Mouse (Mus musculus) neural tube, embryonic 12.5 days (tissue): ENCODE data around the gene March8. TPM values are rescaled to one million over a fixed set of nuclear protein-coding genes. Genes with fewer than 3 reads are reported as not detected.

Experiments used
- ATAC-seq: fragments of 200-750 bp; cut with Nextera tagmentation; 2 replicates; pipeline ENCODE4 v1.8.0; 2017; ENCODE audit warnings: low read depth, mild to moderate bottlenecking, moderate TSS enrichment, moderate library complexity; ENCODE audit not compliant: low FRiP score
- H3K27ac ChIP-seq: fragments of 300-500 bp; sonication (generic); 2 replicates; pipeline ENCODE4 v1.5.1; 2016
- H3K27me3 ChIP-seq: fragments of 300-500 bp; sonication (generic); replicated peaks from 2 replicates; pipeline ENCODE4 v1.6.1; 2016; ENCODE audit warnings: mild to moderate bottlenecking
- H3K36me3 ChIP-seq: fragments of 300-500 bp; sonication (generic); 2 replicates; pipeline ENCODE4 v1.6.1; 2016; ENCODE audit warnings: mild to moderate bottlenecking
- H3K4me1 ChIP-seq: fragments of 300-500 bp; sonication (generic); 2 replicates; pipeline ENCODE4 v1.6.1; 2016
- H3K4me2 ChIP-seq: fragments of 300-500 bp; sonication (generic); replicated peaks from 2 replicates; pipeline ENCODE4 v1.6.1; 2016; ENCODE audit warnings: mild to moderate bottlenecking
- H3K4me3 ChIP-seq: fragments of 300-500 bp; sonication (generic); 2 replicates; pipeline ENCODE4 v1.5.1; 2016
- H3K9ac ChIP-seq: fragments of 300-500 bp; sonication (generic); 2 replicates; pipeline ENCODE4 v1.6.1; 2016; ENCODE audit warnings: mild to moderate bottlenecking
- H3K9me3 ChIP-seq: fragments of 300-500 bp; sonication (generic); 2 replicates; pipeline ENCODE4 v1.6.1; 2016; ENCODE audit warnings: mild to moderate bottlenecking
- WGBS: fragments of 180-500 bp; shearing (Covaris S2); methylation state at CpG from one replicate; pipeline ENCODE4 v1.1.7; 2016; 5-methylcytosine and 5-hydroxymethylcytosine counted together
- polyA plus RNA-seq: library from polyadenylated mRNA; unstranded; fragments of >200 nt; fragmentation: Nextera tagmentation; extraction: Ambion mirVana; gene quantifications from 2 replicates; pipeline ENCODE4 v1.2.1, GENCODE M21; 2016

The March8 gene
- polyA plus RNA-seq, 1 experiment from 2014 or later: 58.2 TPM

GRCm38 (mm10) chr6:116374618-116375017 is 36.8 kb downstream of the March8 start:
- Histone ChIP-seq H3K4me1 (no peaks in the 10 kb centered on the region), H3K4me2 (no peak overlapping the region), H3K27me3 (no peaks in the 10 kb centered on the region), H3K27ac (no peak overlapping the region), H3K4me3 (no peak overlapping the region), H3K36me3 (peaks cover 9% of the 10 kb centered on the region; the same call in 1 of the 2 replicates), H3K9ac (no peak overlapping the region), H3K9me3 (no peaks in the 10 kb centered on the region)
- no peak for ATAC-seq

DNA sequence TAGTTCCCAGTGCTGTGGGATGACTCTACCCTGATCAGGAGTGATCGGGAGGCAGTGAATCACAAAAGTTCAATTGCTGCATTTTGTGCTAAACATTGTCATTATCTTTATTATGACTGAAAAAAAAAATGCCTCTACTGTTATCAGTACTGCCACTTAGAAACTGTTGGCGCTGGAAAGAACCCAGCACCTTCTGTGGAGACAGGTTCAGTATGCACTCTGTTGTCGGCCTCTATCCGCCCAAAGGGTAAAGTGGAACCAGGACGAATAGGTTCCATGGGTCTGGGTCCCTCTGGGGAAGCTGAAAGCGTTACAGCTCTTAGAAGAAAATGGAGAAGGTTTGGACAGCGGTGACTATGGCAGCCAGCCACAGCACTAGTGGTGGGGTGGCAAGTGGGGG is 41.1 kb downstream of the March8 start:
- no peak overlapping the region for H3K27ac ChIP-seq
- ATAC-seq: no peak
- H3K9ac ChIP-seq: no peak overlapping the region
- H3K4me2 ChIP-seq: no peak overlapping the region
- H3K4me3 ChIP-seq: no peak overlapping the region
- 0 out of 2 replicates have a peak, but pooled peaks cover 5% of the 10 kb centered on the region for H3K4me1 ChIP-seq
- H3K36me3 ChIP-seq: peaks cover 9% of the 10 kb centered on the region; the same call in 1 of the 2 replicates
- H3K9me3 ChIP-seq: no peaks in the 10 kb centered on the region
- no peaks in the 10 kb centered on the region for H3K27me3 ChIP-seq
- WGBS: 90% methylated on average over 7 of the region's 7 CpGs

DNA sequence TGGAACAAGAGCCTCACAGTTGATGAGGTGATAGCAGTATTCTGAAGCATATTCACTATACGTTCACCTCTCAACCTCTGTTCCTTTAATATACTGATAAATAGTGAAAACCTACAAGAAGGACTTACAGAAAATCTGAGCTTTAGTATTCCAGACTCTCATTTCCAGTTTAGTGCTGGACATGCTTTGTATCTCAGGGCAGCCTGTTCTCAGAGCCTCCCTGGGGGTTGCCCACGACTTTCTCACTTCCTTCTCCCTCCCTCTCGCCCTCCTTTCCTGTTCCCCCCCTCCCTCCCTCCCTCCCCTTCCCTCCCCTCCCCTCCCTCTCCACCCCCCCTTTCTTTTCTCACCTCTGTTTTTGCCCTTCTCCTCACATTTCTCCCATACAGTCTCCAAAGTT is 42.3 kb downstream of the March8 start:
- Histone ChIP-seq H3K36me3 (peaks cover 9% of the 10 kb centered on the region; the same call in 1 of the 2 replicates), H3K9ac (no peak overlapping the region), H3K27ac (no peak overlapping the region), H3K9me3 (no peaks in the 10 kb centered on the region), H3K27me3 (no peaks in the 10 kb centered on the region), H3K4me2 (no peak overlapping the region), H3K4me1 (peaks cover 6% of the 10 kb centered on the region), H3K4me3 (no peak overlapping the region)
- 44% methylated on average over 3 of the region's 3 CpGs for WGBS
- ATAC-seq: no peak

DNA sequence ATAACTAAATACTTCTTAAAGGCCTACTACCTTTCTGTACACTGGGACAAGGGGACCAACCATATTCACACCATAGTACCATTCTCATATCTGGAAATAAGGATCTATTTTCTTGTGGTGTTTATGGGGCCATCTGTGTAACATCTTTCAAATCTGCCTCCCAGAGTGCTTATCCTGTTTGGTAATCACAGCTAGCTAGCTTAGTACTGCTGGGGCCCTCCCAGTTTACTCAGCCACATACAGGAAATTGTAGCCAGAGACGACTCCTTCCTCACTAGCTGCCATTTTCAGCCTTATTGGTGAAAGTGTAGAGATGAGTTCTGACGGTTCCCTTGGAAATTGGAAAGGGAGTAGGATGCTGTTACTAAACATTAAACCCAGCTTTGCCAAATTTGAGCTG is 43.8 kb downstream of the March8 start:
- no peak overlapping the region for H3K4me3 ChIP-seq
- peaks cover 17% of the 10 kb centered on the region for H3K4me1 ChIP-seq
- peaks cover 8% of the 10 kb centered on the region; the same call in 1 of the 2 replicates for H3K36me3 ChIP-seq
- no peak overlapping the region for H3K27ac ChIP-seq
- no peak overlapping the region for H3K9ac ChIP-seq
- H3K9me3 ChIP-seq: no peaks in the 10 kb centered on the region
- H3K4me2 ChIP-seq: no peak overlapping the region
- no peaks in the 10 kb centered on the region for H3K27me3 ChIP-seq
- WGBS: 73% methylated on average over 2 of the region's 2 CpGs
- ATAC-seq: no peak

DNA sequence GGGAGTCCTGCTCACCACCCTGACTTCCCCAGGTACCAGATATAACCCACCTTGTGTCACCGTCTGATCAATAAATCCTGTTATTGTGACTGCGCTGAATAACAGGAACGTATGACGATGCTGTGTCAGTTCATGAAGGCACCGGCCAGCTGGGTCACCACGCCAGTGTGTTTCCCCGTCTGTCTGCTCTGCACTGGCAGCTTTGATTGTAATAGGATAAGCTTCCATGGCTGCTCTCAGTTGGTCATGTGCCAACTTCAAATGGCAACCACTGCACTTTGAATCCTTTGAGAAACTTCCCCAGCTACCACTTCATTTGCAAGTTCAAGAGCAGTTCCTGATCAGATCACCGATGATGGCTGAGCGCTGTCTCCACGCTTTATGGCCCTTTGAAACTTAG is 45.8 kb downstream of the March8 start:
- no peak overlapping the region for H3K27ac ChIP-seq
- peaks cover 17% of the 10 kb centered on the region for H3K4me1 ChIP-seq
- no peaks in the 10 kb centered on the region for H3K9me3 ChIP-seq
- H3K36me3 ChIP-seq: no peaks in the 10 kb centered on the region
- no peaks in the 10 kb centered on the region for H3K27me3 ChIP-seq
- H3K4me2 ChIP-seq: no peak overlapping the region
- H3K9ac ChIP-seq: no peak overlapping the region
- 90% methylated on average over 10 of the region's 10 CpGs for WGBS
- no peak overlapping the region for H3K4me3 ChIP-seq
- no peak for ATAC-seq

DNA sequence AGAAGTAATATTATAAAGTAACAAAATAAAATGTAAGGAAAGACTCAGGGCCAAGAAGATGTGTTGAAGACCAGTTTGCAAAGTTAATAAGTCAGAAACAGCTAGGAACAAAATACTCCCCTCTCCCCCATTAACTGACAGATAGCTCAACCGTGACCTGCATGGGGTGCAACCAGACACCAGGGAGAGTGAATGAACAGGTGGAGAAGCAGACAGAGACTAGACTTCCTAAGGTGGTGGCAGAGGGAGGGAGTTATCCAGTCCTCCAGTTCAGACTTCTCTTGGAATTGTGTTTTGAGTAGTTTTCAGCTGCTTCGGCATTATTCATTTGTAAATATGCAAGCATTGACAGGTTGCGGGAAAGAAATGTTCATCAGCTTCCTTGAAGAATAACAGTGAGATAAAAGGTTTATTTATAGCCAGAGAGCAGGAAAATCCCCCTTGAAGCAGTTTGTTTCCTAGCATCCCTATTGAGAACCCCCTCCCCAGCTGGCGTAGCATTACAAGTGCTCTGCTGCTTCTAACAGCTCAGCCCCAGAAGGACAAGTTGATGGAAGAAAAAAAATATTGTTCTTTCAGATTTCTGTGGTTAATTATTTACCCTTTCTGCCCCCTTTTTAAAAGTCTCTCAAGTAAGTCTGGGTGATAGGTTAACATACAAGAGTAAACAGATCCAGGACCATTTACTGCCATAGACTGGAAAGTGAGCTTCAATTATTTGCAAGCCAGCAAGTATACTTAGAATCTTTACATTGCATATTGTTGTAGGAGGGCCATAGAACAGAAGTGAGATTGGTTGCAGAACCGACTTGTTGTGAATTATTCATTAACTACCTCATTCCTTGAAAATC is 47.6 kb downstream of the March8 start:
- Histone ChIP-seq H3K4me2 (peak overlapping the region; percentile 40), H3K27ac (0 out of 2 replicates have a peak overlapping the region, but pooled peaks have one; percentile 50), H3K4me3 (no peak overlapping the region), H3K9ac (0 out of 2 replicates have a peak overlapping the region, but pooled peaks have one; percentile 21), H3K27me3 (no peaks in the 10 kb centered on the region), H3K4me1 (peaks cover 17% of the 10 kb centered on the region), H3K9me3 (no peaks in the 10 kb centered on the region), H3K36me3 (no peaks in the 10 kb centered on the region)
- 0 out of 2 replicates have a peak, but pooled peaks have one; percentile 14 for ATAC-seq
- 19% methylated on average over 5 of the region's 5 CpGs for WGBS

DNA sequence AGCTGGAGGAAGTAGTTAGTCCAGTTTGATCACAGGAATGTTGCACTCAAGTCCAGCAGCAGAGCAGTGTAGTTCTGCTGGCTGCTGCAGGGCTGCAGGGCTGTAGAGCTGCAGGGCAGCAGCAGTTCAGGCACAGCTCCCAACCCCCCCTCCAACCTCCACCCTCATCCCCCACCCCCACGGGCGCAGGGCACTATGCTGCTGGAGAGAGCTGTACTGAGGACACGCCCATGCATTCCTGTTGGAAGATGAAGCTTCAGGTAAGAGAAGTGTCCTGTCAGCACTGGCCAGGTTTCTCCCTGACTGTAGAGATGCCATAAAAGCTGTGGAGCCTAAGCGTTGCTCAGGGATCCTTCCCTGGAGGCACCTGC is 48.2 kb downstream of the March8 start:
- Histone ChIP-seq H3K4me2 (peak overlapping the region; percentile 40), H3K27ac (0 out of 2 replicates have a peak overlapping the region, but pooled peaks have one; percentile 50), H3K9me3 (no peaks in the 10 kb centered on the region), H3K36me3 (no peaks in the 10 kb centered on the region), H3K4me1 (peaks cover 17% of the 10 kb centered on the region), H3K4me3 (no peak overlapping the region), H3K27me3 (no peaks in the 10 kb centered on the region), H3K9ac (peak overlapping the region; percentile 21; the same call in 1 of the 2 replicates)
- 20% methylated on average over 4 of the region's 4 CpGs for WGBS
- ATAC-seq: peak; percentile 83

DNA sequence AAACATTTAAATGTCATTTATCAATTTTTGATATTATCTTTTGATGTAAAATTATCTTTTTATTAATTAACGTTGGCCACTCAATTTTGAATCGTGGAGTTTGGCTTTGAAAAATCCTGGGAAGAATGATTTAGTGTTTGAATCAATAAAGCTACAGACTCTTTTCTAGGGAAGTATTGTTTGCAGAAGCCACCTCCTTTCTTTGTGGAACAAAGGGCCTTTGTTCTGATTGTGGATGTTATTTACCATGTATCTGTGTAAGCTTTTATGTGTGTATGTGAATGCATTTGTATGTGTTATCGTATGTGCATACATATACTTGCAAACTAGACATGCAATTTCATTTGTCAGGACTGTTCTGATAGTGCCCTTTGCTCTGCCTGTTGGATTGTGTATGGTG is 48.7 kb downstream of the March8 start:
- no peaks in the 10 kb centered on the region for H3K9me3 ChIP-seq
- H3K36me3 ChIP-seq: no peaks in the 10 kb centered on the region
- ATAC-seq: no peak
- H3K4me3 ChIP-seq: no peak overlapping the region
- peaks cover 17% of the 10 kb centered on the region for H3K4me1 ChIP-seq
- H3K27me3 ChIP-seq: no peaks in the 10 kb centered on the region
- 30% methylated on average over 3 of the region's 3 CpGs for WGBS
- no peak overlapping the region for H3K27ac ChIP-seq
- no peak overlapping the region; the same call in 1 of the 2 replicates for H3K4me2 ChIP-seq
- no peak overlapping the region for H3K9ac ChIP-seq

GRCm38 (mm10) chr6:116388068-116388467 is 50.2 kb downstream of the March8 start:
- no peak overlapping the region for H3K4me3 ChIP-seq
- H3K36me3 ChIP-seq: no peaks in the 10 kb centered on the region

DNA sequence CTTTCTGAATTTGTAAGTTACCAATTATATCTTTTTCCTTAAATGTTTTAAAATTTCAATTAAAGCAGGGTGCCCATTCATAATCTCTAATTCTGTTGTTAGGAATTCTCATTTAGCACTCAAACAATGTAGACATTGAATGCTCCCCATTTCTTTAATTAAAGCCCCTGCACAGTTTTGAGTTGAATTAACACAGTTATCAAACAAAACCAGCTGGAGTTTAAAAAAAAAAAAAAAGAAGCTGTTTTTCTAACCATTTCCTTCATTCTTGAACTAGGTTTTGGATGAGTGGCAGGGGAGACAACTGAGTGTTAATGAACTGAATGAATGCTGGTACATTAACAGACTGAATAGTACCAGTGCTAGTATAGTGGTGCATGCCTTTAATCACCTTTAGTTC is 51.7 kb downstream of the March8 start:
- H3K36me3 ChIP-seq: no peaks in the 10 kb centered on the region
- no peak overlapping the region for H3K27ac ChIP-seq
- no peak overlapping the region for H3K4me2 ChIP-seq
- H3K4me1 ChIP-seq: peaks cover 12% of the 10 kb centered on the region
- no peak overlapping the region for H3K9ac ChIP-seq
- H3K4me3 ChIP-seq: no peak overlapping the region
- no peak for ATAC-seq
- no peaks in the 10 kb centered on the region for H3K9me3 ChIP-seq
- H3K27me3 ChIP-seq: no peaks in the 10 kb centered on the region

More at GRCm38 (mm10) chr6:116388068-116388467, 50.2 kb downstream of the March8 start:
- Histone ChIP-seq H3K9me3 (no peaks in the 10 kb centered on the region), H3K4me2 (no peak overlapping the region), H3K9ac (no peak overlapping the region), H3K4me1 (peaks cover 17% of the 10 kb centered on the region), H3K27me3 (no peaks in the 10 kb centered on the region), H3K27ac (no peak overlapping the region)
- WGBS: 90% methylated on average over 1 of the region's 1 CpGs
- no peak for ATAC-seq

GRCm38 (mm10) chr6:116394916-116395648 is 57.3 kb downstream of the March8 start:
- no peaks in the 10 kb centered on the region for H3K27me3 ChIP-seq
- WGBS: 98% methylated on average over 2 of the region's 2 CpGs
- H3K4me2 ChIP-seq: no peak overlapping the region
- H3K4me3 ChIP-seq: no peak overlapping the region
- no peaks in the 10 kb centered on the region for H3K36me3 ChIP-seq
- H3K27ac ChIP-seq: no peak overlapping the region
- peaks cover 23% of the 10 kb centered on the region for H3K4me1 ChIP-seq
- H3K9ac ChIP-seq: no peak overlapping the region
- ATAC-seq: no peak
- no peaks in the 10 kb centered on the region for H3K9me3 ChIP-seq

- no peak overlapping the region for H3K4me3 ChIP-seq
- H3K27me3 ChIP-seq: no peaks in the 10 kb centered on the region
- peak overlapping the region; percentile 37; the same call in 1 of the 2 replicates for H3K27ac ChIP-seq
- WGBS: 18% methylated on average over 6 of the region's 6 CpGs
- peaks cover 5% of the 10 kb centered on the region; the same call in 1 of the 2 replicates for H3K36me3 ChIP-seq
- peaks cover 23% of the 10 kb centered on the region for H3K4me1 ChIP-seq
- no peaks in the 10 kb centered on the region for H3K9me3 ChIP-seq
- H3K9ac ChIP-seq: no peak overlapping the region
- no peak overlapping the region for H3K4me2 ChIP-seq
- ATAC-seq: peak; percentile 94
Observed at GRCm38 (mm10) chr6:116397621-116398020, 59.8 kb downstream of the March8 start.
